Mouse (Mus musculus): Measurements from ENCODE around the gene Cnot3. TPM values are rescaled to one million over a fixed set of nuclear protein-coding genes. Genes with fewer than 3 reads are reported as not detected.
"Not testable (repeated sequence)": the region's sequence is repeated elsewhere in the genome, so short reads cannot be mapped to it uniquely, and the experiment has no call there.

The Cnot3 gene
- total RNA-seq (2021), result 10 to 100 TPM; 16.3 to 18.5 TPM
- long read RNA-seq, experiment 1, full-length matches to known transcripts, result 13 of 24 reads
- long read RNA-seq, experiment 1, partial matches to known transcripts, result 2 of 24 reads
- long read RNA-seq, experiment 1, other reads (novel, unspliced or antisense), result 9 of 24 reads
- long read RNA-seq, experiment 2, transcript Cnot3-201 (18 exons, 2,822 nt), result major isoform, 16 of 29 reads
- long read RNA-seq, experiment 2, partial matches to known transcripts, result 3 of 29 reads
- long read RNA-seq, experiment 2, other reads (novel, unspliced or antisense), result 10 of 29 reads

- peak; percentile 99 for DNase-seq (ENCODE audit: low spot score)
Observed at GRCm38 (mm10) chr7:3644672-3645487, at the start of gene Cnot3. Gene Cnot3 (plus strand): TSS chr7:3645268.

GRCm38 (mm10) chr7:3597755-3598154 is 47.3 kb upstream of the Cnot3 start:
- DNase-seq (ENCODE audit: low spot score), result not testable (repeated sequence)

GRCm38 (mm10) chr7:3601119-3601518 is 43.9 kb upstream of the Cnot3 start:
- DNase-seq (ENCODE audit: low spot score), result peak; percentile 52

- DNase-seq (ENCODE audit: low spot score), result no peak
Observed at GRCm38 (mm10) chr7:3606798-3607197, 38.3 kb upstream of the Cnot3 start.

- DNase-seq (ENCODE audit: low spot score), result no peak
Observed at GRCm38 (mm10) chr7:3607391-3607790, 37.7 kb upstream of the Cnot3 start.

GRCm38 (mm10) chr7:3608668-3609067 is 36.4 kb upstream of the Cnot3 start:
- DNase-seq (ENCODE audit: low spot score), result no peak

- peak; percentile 50 for DNase-seq (ENCODE audit: low spot score)
Observed at GRCm38 (mm10) chr7:3609082-3609481, 36.0 kb upstream of the Cnot3 start.

- DNase-seq (ENCODE audit: low spot score), result no peak
Observed at GRCm38 (mm10) chr7:3610437-3610836, 34.6 kb upstream of the Cnot3 start.

GRCm38 (mm10) chr7:3611006-3611405 is 34.1 kb upstream of the Cnot3 start:
- DNase-seq (ENCODE audit: low spot score), result no peak

- no peak for DNase-seq (ENCODE audit: low spot score)
Observed at GRCm38 (mm10) chr7:3614021-3614420, 31.0 kb upstream of the Cnot3 start.

- DNase-seq (ENCODE audit: low spot score), result no peak
Observed at GRCm38 (mm10) chr7:3616057-3616388, 29.0 kb upstream of the Cnot3 start, which contains the start of gene Oscar. Gene Oscar (minus strand): TSS chr7:3616157.

- DNase-seq (ENCODE audit: low spot score), result peak; percentile 15
Observed at GRCm38 (mm10) chr7:3616389-3617241, 28.5 kb upstream of the Cnot3 start.

GRCm38 (mm10) chr7:3617242-3617995 is 27.6 kb upstream of the Cnot3 start, which contains the start of gene Ndufa3:
Gene Ndufa3 (plus strand): TSS chr7:3617373.
- peak; percentile 88 for DNase-seq (ENCODE audit: low spot score)

GRCm38 (mm10) chr7:3629030-3629429 is 16.0 kb upstream of the Cnot3 start:
- no peak for DNase-seq (ENCODE audit: low spot score)

- peak; percentile 95 for DNase-seq (ENCODE audit: low spot score)
Observed at GRCm38 (mm10) chr7:3629543-3630477, 15.3 kb upstream of the Cnot3 start, which contains the start of the genes Tfpt and Prpf31. Gene Tfpt (minus strand): TSS chr7:3629929. Gene Prpf31 (plus strand): TSS chr7:3629985.

GRCm38 (mm10) chr7:3630478-3630815 is 14.6 kb upstream of the Cnot3 start:
- DNase-seq (ENCODE audit: low spot score), result no peak

- DNase-seq (ENCODE audit: low spot score), result no peak
Observed at GRCm38 (mm10) chr7:3643412-3643811, 1.7 kb upstream of the Cnot3 start.

- DNase-seq (ENCODE audit: low spot score), result no peak
Observed at GRCm38 (mm10) chr7:3643843-3644242, 1.2 kb upstream of the Cnot3 start.

GRCm38 (mm10) chr7:3644348-3644671 is 758 bp upstream of the Cnot3 start:
- DNase-seq (ENCODE audit: low spot score), result no peak

GRCm38 (mm10) chr7:3645488-3646025 is 489 bp downstream of the Cnot3 start:
- DNase-seq (ENCODE audit: low spot score), result peak; percentile 14

Measured in gastrocnemius, adult 18-20 months (tissue).